Comparison of ENCODE assay signal across 8 mouse cellular contexts in the genomic region with DNA sequence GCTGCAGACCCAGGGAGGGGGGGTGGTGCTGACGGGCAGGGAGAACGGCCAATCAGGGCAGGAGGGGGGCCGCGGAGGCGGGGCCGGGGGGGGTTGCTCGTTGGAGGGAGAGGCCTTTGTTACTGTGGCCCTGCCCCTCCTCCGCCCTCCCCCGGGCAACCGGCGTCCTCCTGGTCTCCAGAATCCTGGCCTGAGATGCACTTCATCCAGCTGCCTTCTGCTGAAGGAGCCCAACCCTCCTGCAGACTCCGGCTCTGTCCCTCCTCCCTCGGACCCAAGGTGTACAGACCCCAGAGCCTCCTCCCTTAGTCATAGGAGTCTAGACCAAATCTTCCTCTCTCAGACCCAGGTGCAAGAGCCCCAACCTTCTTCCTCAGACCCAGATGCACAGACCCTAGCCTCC. TPM values are rescaled to one million over a fixed set of nuclear protein-coding genes. Genes with fewer than 3 reads are reported as not detected.
DNase-seq lines count a peak whose midpoint lies in the region; ATAC-seq and TF ChIP-seq lines count a peak whose summit lies in the region.

No protein-coding gene starts in this region.

- no peaks in the 10 kb centered on the region for H3K36me3 ChIP-seq in kidney, postnatal 0 days (ENCODE audit: insufficient read depth, low read length)
- no peaks in the 10 kb centered on the region for H3K36me3 ChIP-seq in kidney, adult 2 months (ENCODE audit: control insufficient read depth, insufficient read depth, low read length)
- no peaks in the 10 kb centered on the region for H3K36me3 ChIP-seq in forebrain, embryonic 16.5 days (ENCODE audit: control insufficient read depth, insufficient read depth)
- H3K36me3 ChIP-seq in hindbrain, embryonic 11.5 days (ENCODE audit: control insufficient read depth, insufficient read depth, low read length) = no peaks in the 10 kb centered on the region
- no peaks in the 10 kb centered on the region for H3K36me3 ChIP-seq in limb, embryonic 10.5 days

- 0% methylated on average over 5 of the region's 13 CpGs for WGBS in kidney, postnatal 0 days
- under 1% methylated on average over 13 of the region's 13 CpGs for WGBS in kidney, adult 2 months
- 0% methylated on average over 8 of the region's 13 CpGs for WGBS in forebrain, embryonic 16.5 days
- 0% methylated on average over 10 of the region's 13 CpGs for WGBS in hindbrain, embryonic 11.5 days
- WGBS in limb, embryonic 10.5 days = 0% methylated on average over 8 of the region's 13 CpGs
- WGBS in olfactory bulb, adult 2 months = 2% methylated on average over 12 of the region's 13 CpGs

- TF ChIP-seq CTCF in kidney, postnatal 0 days (IDR thresholded peaks at IDR 0.05; ENCODE audit: low read depth) = no peak
- TF ChIP-seq CTCF in kidney, adult 2 months (conservative IDR thresholded peaks at IDR 0.05; ENCODE audit: insufficient read depth, insufficient read length, low read depth, low read length) = no peak
- no peak for TF ChIP-seq CTCF in olfactory bulb, adult 2 months (IDR thresholded peaks at IDR 0.05; ENCODE audit: insufficient read depth, low read depth, low read length)

- peak; percentile 61 for ATAC-seq in kidney, postnatal 0 days (replicated peaks; ENCODE audit: low FRiP score, low read depth)
- peak; percentile 87 for ATAC-seq in forebrain, embryonic 16.5 days
- peak; percentile 92 for ATAC-seq in hindbrain, embryonic 11.5 days (ENCODE audit: low FRiP score)

- H3K4me3 ChIP-seq in kidney, postnatal 0 days (replicated peaks; ENCODE audit: low read depth, low read length) = peak overlapping the region; percentile 37
- H3K4me3 ChIP-seq in kidney, adult 2 months (ENCODE audit: insufficient read depth, low read depth, low read length) = no peak overlapping the region
- peak overlapping the region; percentile 62 for H3K4me3 ChIP-seq in forebrain, embryonic 16.5 days (replicated peaks; ENCODE audit: low read length)
- H3K4me3 ChIP-seq in hindbrain, embryonic 11.5 days (ENCODE audit: low read depth, low read length) = peak overlapping the region; percentile 71
- H3K4me3 ChIP-seq in limb, embryonic 10.5 days = peak overlapping the region; percentile 67
- peak overlapping the region; percentile 51 for H3K4me3 ChIP-seq in olfactory bulb, adult 2 months (ENCODE audit: insufficient read depth, low read depth, low read length)

- DNase-seq in kidney, postnatal 0 days (ENCODE audit: low spot score) = peak; percentile 44
- no peak for DNase-seq in kidney, adult 2 months
- peak; percentile 88 to 93 for DNase-seq in cerebellum, adult 18-20 months
- peak; percentile 83 for DNase-seq in hindbrain, embryonic 11.5 days (ENCODE audit: low spot score)
- DNase-seq in limb, embryonic 10.5 days (ENCODE audit: low spot score) = peak; percentile 86
- no peak for DNase-seq in urinary bladder, adult 18-20 months (ENCODE audit: low spot score in 2 of 2)

- 0 out of 2 replicates have a peak overlapping the region, but pooled peaks have one; percentile 54 for H3K9ac ChIP-seq in kidney, postnatal 0 days (ENCODE audit: low read depth, low read length)
- peak overlapping the region; percentile 93 for H3K9ac ChIP-seq in forebrain, embryonic 16.5 days (replicated peaks; ENCODE audit: low read depth, low read length)
- peak overlapping the region; percentile 80 for H3K9ac ChIP-seq in hindbrain, embryonic 11.5 days (ENCODE audit: low read depth, low read length)

- H3K4me2 ChIP-seq in kidney, postnatal 0 days (ENCODE audit: low read length) = peak overlapping the region; percentile 70
- H3K4me2 ChIP-seq in forebrain, embryonic 16.5 days (ENCODE audit: low read length) = peak overlapping the region; percentile 77
- H3K4me2 ChIP-seq in hindbrain, embryonic 11.5 days (replicated peaks; ENCODE audit: low read depth, low read length) = peak overlapping the region; percentile 74

- no peak for TF ChIP-seq POLR2A in kidney, adult 2 months (IDR thresholded peaks at IDR 0.05; ENCODE audit: low read depth, low read length)
- TF ChIP-seq POLR2A in olfactory bulb, adult 2 months (IDR thresholded peaks at IDR 0.05; ENCODE audit: insufficient read depth, low read depth, low read length) = peak; percentile 30; the same call in 1 of the 2 replicates

- no peaks in the 10 kb centered on the region for H3K4me1 ChIP-seq in kidney, postnatal 0 days (replicated peaks; ENCODE audit: insufficient read depth, low read length)
- H3K4me1 ChIP-seq in kidney, adult 2 months (ENCODE audit: control insufficient read depth, insufficient read depth, low read length) = no peaks in the 10 kb centered on the region
- H3K4me1 ChIP-seq in forebrain, embryonic 16.5 days (replicated peaks; ENCODE audit: control insufficient read depth, insufficient read depth, low read length) = peaks cover 16% of the 10 kb centered on the region
- no peaks in the 10 kb centered on the region for H3K4me1 ChIP-seq in hindbrain, embryonic 11.5 days (replicated peaks; ENCODE audit: control insufficient read depth, insufficient read depth, low read length)
- H3K4me1 ChIP-seq in limb, embryonic 10.5 days = peaks cover 14% of the 10 kb centered on the region
- peaks cover 22% of the 10 kb centered on the region for H3K4me1 ChIP-seq in olfactory bulb, adult 2 months (ENCODE audit: control insufficient read depth, insufficient read depth, low read length)

- no peaks in the 10 kb centered on the region for H3K9me3 ChIP-seq in kidney, postnatal 0 days (replicated peaks; ENCODE audit: low read length)
- no peaks in the 10 kb centered on the region for H3K9me3 ChIP-seq in forebrain, embryonic 16.5 days (ENCODE audit: control insufficient read depth, low read length)
- no peaks in the 10 kb centered on the region for H3K9me3 ChIP-seq in hindbrain, embryonic 11.5 days (ENCODE audit: control insufficient read depth, low read length)
- H3K9me3 ChIP-seq in limb, embryonic 10.5 days (replicated peaks) = no peaks in the 10 kb centered on the region

- H3K27me3 ChIP-seq in kidney, postnatal 0 days (ENCODE audit: insufficient read depth, low read length) = no peaks in the 10 kb centered on the region
- no peaks in the 10 kb centered on the region for H3K27me3 ChIP-seq in kidney, adult 2 months (replicated peaks; ENCODE audit: control insufficient read depth, insufficient read depth, low read length)
- H3K27me3 ChIP-seq in forebrain, embryonic 16.5 days (replicated peaks; ENCODE audit: control insufficient read depth, insufficient read depth, low read length) = no peaks in the 10 kb centered on the region
- no peaks in the 10 kb centered on the region for H3K27me3 ChIP-seq in hindbrain, embryonic 11.5 days (ENCODE audit: control insufficient read depth, insufficient read depth, low read length)
- H3K27me3 ChIP-seq in limb, embryonic 10.5 days (ENCODE audit: low read depth, poor library complexity, severe bottlenecking) = peaks cover 68% of the 10 kb centered on the region

- H3K27ac ChIP-seq in kidney, postnatal 0 days = no peak overlapping the region
- no peak overlapping the region for H3K27ac ChIP-seq in kidney, adult 2 months (ENCODE audit: insufficient read depth, low read depth, low read length)
- H3K27ac ChIP-seq in forebrain, embryonic 16.5 days (ENCODE audit: low read length) = peak overlapping the region; percentile 79
- H3K27ac ChIP-seq in hindbrain, embryonic 11.5 days (ENCODE audit: low read depth, low read length) = peak overlapping the region; percentile 74; the same call in 1 of the 2 replicates
- H3K27ac ChIP-seq in limb, embryonic 10.5 days = peak overlapping the region; percentile 88
- peak overlapping the region; percentile 76 for H3K27ac ChIP-seq in olfactory bulb, adult 2 months (ENCODE audit: insufficient read depth, low read depth, low read length)

RNA-seq across cellular contexts. Expression of gene Iglon5, which starts 0.3 kb away (rescaled TPM):
- polyA plus RNA-seq in kidney, postnatal 0 days (2015; fragmentation: Nextera tagmentation; extraction: Ambion mirVana) = 0.25 and 0.29 TPM in 2 replicates
- polyA plus RNA-seq in kidney, adult 2 months (2012; rRNA removed) = 1.0 and 1.1 TPM in 2 replicates
- 4.3 and 4.5 TPM in 2 replicates for polyA plus RNA-seq in forebrain, embryonic 16.5 days (2015; fragmentation: Nextera tagmentation; extraction: Ambion mirVana)
- polyA plus RNA-seq in hindbrain, embryonic 11.5 days (2014; fragmentation: Nextera tagmentation; extraction: Ambion mirVana) = 2.7 and 2.9 TPM in 2 replicates
- 0.21 and 0.46 TPM in 2 replicates for polyA plus RNA-seq in limb, embryonic 10.5 days (2016; fragmentation: Nextera tagmentation; extraction: Ambion mirVana)
- not detected in 2 replicates for polyA plus RNA-seq in olfactory bulb, adult 2 months (2012; ENCODE audit: insufficient read depth, insufficient read length, low replicate concordance, missing spikeins)

RNA-seq across cellular contexts. Expression of gene 4931406B18Rik, which starts 15.6 kb away (rescaled TPM):
- polyA plus RNA-seq in kidney, postnatal 0 days (2015; fragmentation: Nextera tagmentation; extraction: Ambion mirVana) = not detected in 2 replicates
- polyA plus RNA-seq in kidney, adult 2 months (2012; rRNA removed) = not detected in 2 replicates
- not detected in 2 replicates for polyA plus RNA-seq in forebrain, embryonic 16.5 days (2015; fragmentation: Nextera tagmentation; extraction: Ambion mirVana)
- polyA plus RNA-seq in hindbrain, embryonic 11.5 days (2014; fragmentation: Nextera tagmentation; extraction: Ambion mirVana) = not detected in 2 replicates
- polyA plus RNA-seq in limb, embryonic 10.5 days (2016; fragmentation: Nextera tagmentation; extraction: Ambion mirVana) = not detected in 2 replicates
- not detected in 2 replicates for polyA plus RNA-seq in olfactory bulb, adult 2 months (2012; ENCODE audit: insufficient read depth, insufficient read length, low replicate concordance, missing spikeins)

RNA-seq across cellular contexts. Expression of gene Vsig10l, which starts 27.2 kb away (rescaled TPM):
- polyA plus RNA-seq in kidney, postnatal 0 days (2015; fragmentation: Nextera tagmentation; extraction: Ambion mirVana) = 4.7 and 6.7 TPM in 2 replicates
- polyA plus RNA-seq in kidney, adult 2 months (2012; rRNA removed) = 5.9 and 6.7 TPM in 2 replicates
- polyA plus RNA-seq in forebrain, embryonic 16.5 days (2015; fragmentation: Nextera tagmentation; extraction: Ambion mirVana) = 5.5 and 7.3 TPM in 2 replicates
- polyA plus RNA-seq in hindbrain, embryonic 11.5 days (2014; fragmentation: Nextera tagmentation; extraction: Ambion mirVana) = 2.6 and 2.8 TPM in 2 replicates
- polyA plus RNA-seq in limb, embryonic 10.5 days (2016; fragmentation: Nextera tagmentation; extraction: Ambion mirVana) = 1.2 and 1.3 TPM in 2 replicates
- polyA plus RNA-seq in olfactory bulb, adult 2 months (2012; ENCODE audit: insufficient read depth, insufficient read length, low replicate concordance, missing spikeins) = not detected in 2 replicates

RNA-seq across cellular contexts. Expression of gene Gm45233, which starts 46.3 kb away (rescaled TPM):
- 0.24 and 0.29 TPM in 2 replicates for polyA plus RNA-seq in kidney, postnatal 0 days (2015; fragmentation: Nextera tagmentation; extraction: Ambion mirVana)
- polyA plus RNA-seq in kidney, adult 2 months (2012; rRNA removed) = 1.8 and 3.6 TPM in 2 replicates
- 0.42 TPM in 1 of 2 replicates, not detected in the other for polyA plus RNA-seq in forebrain, embryonic 16.5 days (2015; fragmentation: Nextera tagmentation; extraction: Ambion mirVana)
- polyA plus RNA-seq in hindbrain, embryonic 11.5 days (2014; fragmentation: Nextera tagmentation; extraction: Ambion mirVana) = 0.31 TPM in 1 of 2 replicates, not detected in the other
- polyA plus RNA-seq in limb, embryonic 10.5 days (2016; fragmentation: Nextera tagmentation; extraction: Ambion mirVana) = 0.78 TPM in 1 of 2 replicates, not detected in the other
- not detected in 2 replicates for polyA plus RNA-seq in olfactory bulb, adult 2 months (2012; ENCODE audit: insufficient read depth, insufficient read length, low replicate concordance, missing spikeins)

RNA-seq across cellular contexts. Expression of gene Etfb, which starts 46.3 kb away (rescaled TPM):
- polyA plus RNA-seq in kidney, postnatal 0 days (2015; fragmentation: Nextera tagmentation; extraction: Ambion mirVana) = 575 and 604 TPM in 2 replicates
- polyA plus RNA-seq in kidney, adult 2 months (2012; rRNA removed) = 477 and 614 TPM in 2 replicates
- polyA plus RNA-seq in forebrain, embryonic 16.5 days (2015; fragmentation: Nextera tagmentation; extraction: Ambion mirVana) = 123 and 127 TPM in 2 replicates
- 192 and 206 TPM in 2 replicates for polyA plus RNA-seq in hindbrain, embryonic 11.5 days (2014; fragmentation: Nextera tagmentation; extraction: Ambion mirVana)
- 240 and 248 TPM in 2 replicates for polyA plus RNA-seq in limb, embryonic 10.5 days (2016; fragmentation: Nextera tagmentation; extraction: Ambion mirVana)
- polyA plus RNA-seq in olfactory bulb, adult 2 months (2012; ENCODE audit: insufficient read depth, insufficient read length, low replicate concordance, missing spikeins) = not detected in 2 replicates

Comparison
In these comparisons a context has a peak if more than half of its experiments do, and no peak if none do; other contexts are left out.
1. DNase-seq: peak in kidney, postnatal 0 days (single experiment), cerebellum, adult 18-20 months (2 of 2), hindbrain, embryonic 11.5 days (single experiment) and limb, embryonic 10.5 days (single experiment); none in kidney, adult 2 months (single experiment) and urinary bladder, adult 18-20 months (0 of 2).
2. H3K27ac ChIP-seq: peak in forebrain, embryonic 16.5 days (single experiment), hindbrain, embryonic 11.5 days (single experiment), limb, embryonic 10.5 days (single experiment) and olfactory bulb, adult 2 months (single experiment); none in kidney, postnatal 0 days (single experiment) and kidney, adult 2 months (single experiment).
3. Peak in every context shown above with its lines, with median percentiles within 50 percentile points of each other: ATAC-seq, H3K4me2 ChIP-seq and H3K9ac ChIP-seq.